Mouse (Mus musculus): ENCODE data around the gene Mansc4. TPM values are rescaled to one million over a fixed set of nuclear protein-coding genes. Genes with fewer than 3 reads are reported as not detected.

The Mansc4 gene
- polyA plus RNA-seq, 1 experiment from 2014 or later: 0.66 TPM

- no peak overlapping the region for H3K4me3 ChIP-seq (replicated peaks; ENCODE audit: low read depth, low read length)
- no peak overlapping the region for H3K9ac ChIP-seq (replicated peaks; ENCODE audit: low read length)
- no peaks in the 10 kb centered on the region for H3K9me3 ChIP-seq (ENCODE audit: control insufficient read depth, low read length)
- peaks cover 56% of the 10 kb centered on the region for H3K36me3 ChIP-seq (ENCODE audit: control insufficient read depth, insufficient read depth, low read length)
- no peak for ATAC-seq (ENCODE audit: low FRiP score, low TSS enrichment)
- H3K4me1 ChIP-seq (ENCODE audit: control insufficient read depth, insufficient read depth, low read length): no peaks in the 10 kb centered on the region
- 93% methylated on average over 7 of the region's 7 CpGs for WGBS
- H3K4me2 ChIP-seq (ENCODE audit: low read length): no peak overlapping the region
- no peak overlapping the region for H3K27ac ChIP-seq (replicated peaks; ENCODE audit: low read depth, low read length)
- DNase-seq: no peak
- H3K27me3 ChIP-seq (ENCODE audit: control insufficient read depth, insufficient read depth, low read length): no peaks in the 10 kb centered on the region
These were observed 24.1 kb downstream of the Mansc4 start for GRCm38 (mm10) chr6:147062694-147063093.

- peak; percentile 26 for DNase-seq
- no peak overlapping the region for H3K4me2 ChIP-seq (ENCODE audit: low read length)
- H3K27me3 ChIP-seq (ENCODE audit: control insufficient read depth, insufficient read depth, low read length): no peaks in the 10 kb centered on the region
- peaks cover 55% of the 10 kb centered on the region for H3K36me3 ChIP-seq (ENCODE audit: control insufficient read depth, insufficient read depth, low read length)
- WGBS: 89% methylated on average over 7 of the region's 7 CpGs
- H3K4me1 ChIP-seq (ENCODE audit: control insufficient read depth, insufficient read depth, low read length): no peaks in the 10 kb centered on the region
- no peak overlapping the region for H3K27ac ChIP-seq (replicated peaks; ENCODE audit: low read depth, low read length)
- ATAC-seq (ENCODE audit: low FRiP score, low TSS enrichment): no peak
- H3K9ac ChIP-seq (replicated peaks; ENCODE audit: low read length): no peak overlapping the region
- no peak overlapping the region for H3K4me3 ChIP-seq (replicated peaks; ENCODE audit: low read depth, low read length)
- H3K9me3 ChIP-seq (ENCODE audit: control insufficient read depth, low read length): no peaks in the 10 kb centered on the region
These were observed 24.8 kb downstream of the Mansc4 start for GRCm38 (mm10) chr6:147062034-147062433.

- Histone ChIP-seq H3K36me3 (ENCODE audit: control insufficient read depth, insufficient read depth, low read length) (peaks cover 56% of the 10 kb centered on the region), H3K9ac (replicated peaks; ENCODE audit: low read length) (no peak overlapping the region), H3K27ac (replicated peaks; ENCODE audit: low read depth, low read length) (0 out of 2 replicates have a peak overlapping the region, but pooled peaks have one; percentile 8), H3K4me2 (ENCODE audit: low read length) (no peak overlapping the region), H3K4me1 (ENCODE audit: control insufficient read depth, insufficient read depth, low read length) (no peaks in the 10 kb centered on the region), H3K27me3 (ENCODE audit: control insufficient read depth, insufficient read depth, low read length) (no peaks in the 10 kb centered on the region), H3K9me3 (ENCODE audit: control insufficient read depth, low read length) (no peaks in the 10 kb centered on the region), H3K4me3 (replicated peaks; ENCODE audit: low read depth, low read length) (no peak overlapping the region)
- DNase-seq (no peak), ATAC-seq (ENCODE audit: low FRiP score, low TSS enrichment) (no peak)
- 87% methylated on average over 9 of the region's 9 CpGs for WGBS
These were observed 25.2 kb downstream of the Mansc4 start for GRCm38 (mm10) chr6:147061630-147062029.

- Histone ChIP-seq H3K4me1 (ENCODE audit: control insufficient read depth, insufficient read depth, low read length) (no peaks in the 10 kb centered on the region), H3K9ac (replicated peaks; ENCODE audit: low read length) (no peak overlapping the region), H3K27ac (replicated peaks; ENCODE audit: low read depth, low read length) (no peak overlapping the region), H3K36me3 (ENCODE audit: control insufficient read depth, insufficient read depth, low read length) (peaks cover 67% of the 10 kb centered on the region), H3K4me2 (ENCODE audit: low read length) (no peak overlapping the region), H3K9me3 (ENCODE audit: control insufficient read depth, low read length) (no peaks in the 10 kb centered on the region), H3K27me3 (ENCODE audit: control insufficient read depth, insufficient read depth, low read length) (no peaks in the 10 kb centered on the region), H3K4me3 (replicated peaks; ENCODE audit: low read depth, low read length) (no peak overlapping the region)
- ATAC-seq (ENCODE audit: low FRiP score, low TSS enrichment) (no peak), DNase-seq (no peak)
- WGBS: 72% methylated on average over 7 of the region's 7 CpGs
These were observed 27.5 kb downstream of the Mansc4 start for GRCm38 (mm10) chr6:147059326-147059725.

- no peaks in the 10 kb centered on the region for H3K9me3 ChIP-seq (ENCODE audit: control insufficient read depth, low read length)
- no peaks in the 10 kb centered on the region for H3K27me3 ChIP-seq (ENCODE audit: control insufficient read depth, insufficient read depth, low read length)
- WGBS: 94% methylated on average over 10 of the region's 10 CpGs
- H3K4me1 ChIP-seq (ENCODE audit: control insufficient read depth, insufficient read depth, low read length): no peaks in the 10 kb centered on the region
- no peak for DNase-seq
- H3K4me3 ChIP-seq (replicated peaks; ENCODE audit: low read depth, low read length): no peak overlapping the region
- no peak overlapping the region for H3K9ac ChIP-seq (replicated peaks; ENCODE audit: low read length)
- H3K4me2 ChIP-seq (ENCODE audit: low read length): no peak overlapping the region
- H3K36me3 ChIP-seq (ENCODE audit: control insufficient read depth, insufficient read depth, low read length): peaks cover 67% of the 10 kb centered on the region
- H3K27ac ChIP-seq (replicated peaks; ENCODE audit: low read depth, low read length): no peak overlapping the region
- ATAC-seq (ENCODE audit: low FRiP score, low TSS enrichment): no peak
These were observed 31.4 kb downstream of the Mansc4 start for GRCm38 (mm10) chr6:147055374-147055977.

GRCm38 (mm10) chr6:147053785-147054646, 32.8 kb downstream of the Mansc4 start:
- H3K4me3 ChIP-seq (replicated peaks; ENCODE audit: low read depth, low read length): no peak overlapping the region
- H3K27ac ChIP-seq (replicated peaks; ENCODE audit: low read depth, low read length): no peak overlapping the region
- 92% methylated on average over 19 of the region's 19 CpGs for WGBS
- peaks cover 77% of the 10 kb centered on the region for H3K36me3 ChIP-seq (ENCODE audit: control insufficient read depth, insufficient read depth, low read length)
- no peak for ATAC-seq (ENCODE audit: low FRiP score, low TSS enrichment)
- no peaks in the 10 kb centered on the region for H3K4me1 ChIP-seq (ENCODE audit: control insufficient read depth, insufficient read depth, low read length)
- no peak overlapping the region for H3K9ac ChIP-seq (replicated peaks; ENCODE audit: low read length)
- no peaks in the 10 kb centered on the region for H3K27me3 ChIP-seq (ENCODE audit: control insufficient read depth, insufficient read depth, low read length)
- H3K9me3 ChIP-seq (ENCODE audit: control insufficient read depth, low read length): no peaks in the 10 kb centered on the region
- no peak for DNase-seq
- no peak overlapping the region for H3K4me2 ChIP-seq (ENCODE audit: low read length)

GRCm38 (mm10) chr6:147052440-147052839, 34.4 kb downstream of the Mansc4 start:
- WGBS: 90% methylated on average over 9 of the region's 9 CpGs
- no peak for DNase-seq

GRCm38 (mm10) chr6:147051666-147052065, 35.2 kb downstream of the Mansc4 start:
- H3K27ac ChIP-seq (replicated peaks; ENCODE audit: low read depth, low read length): no peak overlapping the region
- no peak overlapping the region for H3K4me3 ChIP-seq (replicated peaks; ENCODE audit: low read depth, low read length)
- H3K27me3 ChIP-seq (ENCODE audit: control insufficient read depth, insufficient read depth, low read length): no peaks in the 10 kb centered on the region
- H3K36me3 ChIP-seq (ENCODE audit: control insufficient read depth, insufficient read depth, low read length): peaks cover 86% of the 10 kb centered on the region
- H3K4me2 ChIP-seq (ENCODE audit: low read length): no peak overlapping the region
- no peak for DNase-seq
- no peak for ATAC-seq (ENCODE audit: low FRiP score, low TSS enrichment)
- H3K9ac ChIP-seq (replicated peaks; ENCODE audit: low read length): no peak overlapping the region
- H3K9me3 ChIP-seq (ENCODE audit: control insufficient read depth, low read length): no peaks in the 10 kb centered on the region
- no peaks in the 10 kb centered on the region for H3K4me1 ChIP-seq (ENCODE audit: control insufficient read depth, insufficient read depth, low read length)
- WGBS: 95% methylated on average over 8 of the region's 8 CpGs

More at GRCm38 (mm10) chr6:147052440-147052839, 34.4 kb downstream of the Mansc4 start:
- H3K4me1 ChIP-seq (ENCODE audit: control insufficient read depth, insufficient read depth, low read length): no peaks in the 10 kb centered on the region
- peaks cover 85% of the 10 kb centered on the region for H3K36me3 ChIP-seq (ENCODE audit: control insufficient read depth, insufficient read depth, low read length)
- no peak for ATAC-seq (ENCODE audit: low FRiP score, low TSS enrichment)
- no peaks in the 10 kb centered on the region for H3K9me3 ChIP-seq (ENCODE audit: control insufficient read depth, low read length)
- no peak overlapping the region for H3K4me2 ChIP-seq (ENCODE audit: low read length)
- no peak overlapping the region for H3K9ac ChIP-seq (replicated peaks; ENCODE audit: low read length)
- no peak overlapping the region for H3K27ac ChIP-seq (replicated peaks; ENCODE audit: low read depth, low read length)
- H3K4me3 ChIP-seq (replicated peaks; ENCODE audit: low read depth, low read length): no peak overlapping the region
- no peaks in the 10 kb centered on the region for H3K27me3 ChIP-seq (ENCODE audit: control insufficient read depth, insufficient read depth, low read length)
